Mouse (Mus musculus): ENCODE measurements around the gene Rassf10.

The Rassf10 gene

GRCm38 (mm10) chr7:112957630-112958029 lies 3.9 kb downstream of the Rassf10 start:
- no peak for DNase-seq (ENCODE audit: low read depth, low spot score)

- no peak for DNase-seq (ENCODE audit: low read depth, low spot score)
Measured at GRCm38 (mm10) chr7:112966382-112966781, 12.6 kb downstream of the Rassf10 start.

GRCm38 (mm10) chr7:112966786-112967185 lies 13.0 kb downstream of the Rassf10 start:
- DNase-seq (ENCODE audit: low read depth, low spot score): no peak

DNA sequence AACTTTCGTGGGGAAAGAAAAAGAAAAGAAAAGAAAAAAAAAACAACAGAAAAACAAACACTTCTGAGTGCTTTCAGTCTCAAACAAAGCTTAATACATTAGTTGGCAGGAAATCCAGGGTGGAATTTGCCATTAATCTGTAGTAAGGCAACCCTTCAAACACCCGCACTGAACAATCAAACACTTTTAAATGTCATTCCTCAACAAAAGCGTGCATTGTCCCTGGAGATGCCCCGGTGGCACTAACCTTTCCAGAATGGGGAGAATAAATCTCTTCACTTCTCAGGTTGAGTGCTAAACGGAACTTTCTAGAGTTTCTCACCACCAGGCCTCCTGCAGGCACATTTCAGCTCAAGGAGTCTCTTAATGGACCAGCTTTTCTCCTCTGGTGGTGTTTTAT lies 29.6 kb downstream of the Rassf10 start:
- no peak for DNase-seq (ENCODE audit: low read depth, low spot score)

DNA sequence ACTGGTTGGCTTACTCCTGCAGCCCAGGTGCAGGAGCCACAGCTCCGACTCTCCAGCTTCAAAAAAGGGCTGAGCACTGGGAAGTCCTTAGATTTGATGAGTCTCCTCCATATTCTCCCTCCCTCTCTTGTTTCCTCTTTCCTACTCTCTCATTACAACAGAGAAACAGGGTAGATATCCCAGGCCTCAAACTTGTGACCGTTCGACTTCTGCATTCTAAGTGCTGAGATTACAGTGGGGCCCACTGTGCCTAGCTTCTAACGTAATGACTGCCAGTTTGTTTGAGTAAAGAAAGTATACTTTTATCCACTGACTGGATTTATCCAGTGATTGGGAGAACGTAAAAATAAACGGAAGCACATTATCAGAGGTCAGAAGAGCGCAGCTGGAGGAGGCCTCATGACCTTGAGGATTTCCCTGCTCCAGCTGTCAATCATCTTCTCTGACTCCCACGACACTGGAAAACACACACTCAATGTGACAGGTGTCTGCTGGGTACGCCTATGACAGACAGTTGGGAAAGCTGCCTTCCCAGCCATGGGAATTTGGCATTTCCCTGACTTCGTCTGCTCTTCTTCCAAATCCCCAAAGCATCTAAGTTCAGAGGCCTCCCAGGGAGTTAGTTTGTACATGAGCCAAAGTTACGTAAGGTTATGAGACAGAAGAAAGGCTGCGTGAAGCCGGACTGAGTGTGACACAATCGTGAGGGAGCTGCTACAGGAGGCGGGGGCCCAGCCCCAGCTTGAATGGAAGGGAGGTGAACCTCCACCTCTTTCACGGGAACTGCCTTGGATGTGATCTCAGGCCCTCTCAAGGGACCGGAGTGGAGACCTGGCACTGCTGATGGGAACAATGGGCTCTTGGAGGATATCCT lies 31.2 kb downstream of the Rassf10 start:
- peak; percentile 4 for DNase-seq (ENCODE audit: low read depth, low spot score)

DNA sequence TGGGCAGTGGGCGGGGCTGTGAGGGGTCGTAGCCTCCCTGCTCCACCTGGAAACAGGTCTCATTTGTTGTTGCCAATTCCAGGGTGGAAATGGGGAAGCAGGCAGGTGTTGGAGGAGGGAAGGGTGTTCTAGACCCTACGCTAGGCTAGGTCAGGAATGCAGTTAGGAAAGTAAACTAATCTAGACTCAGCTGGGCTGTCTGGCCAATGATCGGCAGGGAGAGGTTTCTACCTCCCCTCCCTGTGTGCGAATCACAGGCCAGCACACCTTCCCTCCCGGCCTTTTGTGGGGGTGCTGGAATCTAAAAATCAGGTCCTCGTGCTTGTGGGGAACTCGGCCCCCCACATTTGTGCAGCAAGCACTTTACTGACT lies 31.8 kb downstream of the Rassf10 start:
- DNase-seq (ENCODE audit: low read depth, low spot score): no peak

- DNase-seq (ENCODE audit: low read depth, low spot score): no peak
Measured at GRCm38 (mm10) chr7:112992928-112993327, 39.2 kb downstream of the Rassf10 start.

DNA sequence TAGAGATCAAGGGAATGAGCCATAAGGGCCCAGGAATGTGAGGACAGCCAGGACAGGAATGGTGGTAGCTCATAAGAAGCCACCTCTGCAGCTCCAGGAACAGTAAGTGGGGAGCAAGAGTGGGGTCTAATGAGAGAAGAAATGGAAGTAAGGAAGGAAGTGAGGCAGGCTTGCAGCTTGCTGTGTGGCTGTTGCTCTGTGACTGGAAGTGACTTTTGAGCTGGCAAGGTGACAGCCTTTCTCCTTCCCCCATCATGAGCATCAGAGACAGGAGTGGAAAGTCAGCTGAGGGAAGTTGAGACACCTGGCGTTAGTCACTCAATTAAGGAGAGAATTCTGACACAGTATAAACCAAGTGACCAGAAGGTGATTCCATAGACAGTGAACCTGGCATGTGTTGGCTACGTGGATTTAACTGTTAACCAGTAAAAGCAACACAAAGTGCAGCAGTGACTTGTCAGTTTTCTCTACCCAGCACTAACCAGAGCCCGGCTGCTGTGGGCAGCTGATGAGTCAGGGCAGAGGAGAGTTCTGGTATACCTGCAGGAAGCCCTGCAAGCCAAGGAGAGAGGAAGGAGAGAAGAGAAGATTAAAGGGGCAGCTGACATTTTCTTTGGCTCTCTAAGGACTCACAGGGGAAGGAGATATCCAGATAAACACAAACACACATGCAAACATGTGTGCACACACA lies 49.9 kb downstream of the Rassf10 start:
- no peak for DNase-seq (ENCODE audit: low read depth, low spot score)

- no peak for DNase-seq (ENCODE audit: low read depth, low spot score)
Measured at GRCm38 (mm10) chr7:113005726-113006125, 52.0 kb downstream of the Rassf10 start.

Measured in brain, adult 2 months (tissue).